Mouse (Mus musculus): Measurements from ENCODE around the gene Apln. TPM values are rescaled to one million over a fixed set of nuclear protein-coding genes. Genes with fewer than 3 reads are reported as not detected.

The Apln gene
- polyA plus RNA-seq, 1 experiment, result not detected

DNA sequence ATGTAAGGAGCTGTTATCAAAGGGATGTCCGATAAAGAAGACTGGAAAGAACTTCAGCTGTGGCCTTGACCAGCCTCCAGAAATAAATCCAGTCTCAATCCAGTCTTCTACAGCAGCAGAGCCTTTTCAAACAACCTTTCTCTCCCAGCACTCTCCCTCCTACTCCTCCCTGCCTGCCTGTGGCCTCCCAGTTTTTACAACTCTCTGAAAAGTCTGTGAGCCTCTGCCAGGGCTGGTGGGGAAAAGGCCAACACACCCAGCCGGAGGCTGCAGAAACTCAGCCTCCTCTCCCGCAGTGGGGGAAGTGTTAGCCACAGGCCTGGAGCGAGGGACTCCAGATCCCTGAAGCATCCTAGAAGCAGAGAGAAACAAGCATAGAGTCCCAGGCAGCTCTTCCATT, 27.8 kb upstream of the Apln start:
- Histone ChIP-seq H3K27ac (ENCODE audit: insufficient read depth, low read depth, low read length) (no peak overlapping the region), H3K4me3 (ENCODE audit: insufficient read depth, low read depth, low read length) (no peak overlapping the region), H3K4me1 (ENCODE audit: control insufficient read depth, insufficient read depth, low read length) (no peaks in the 10 kb centered on the region)
- TF ChIP-seq POLR2A (IDR thresholded peaks at IDR 0.05; ENCODE audit: insufficient read depth, low read depth, low read length), result no peak
- no peak for TF ChIP-seq CTCF (IDR thresholded peaks at IDR 0.05; ENCODE audit: insufficient read depth, low read depth, low read length)
- 67% methylated on average over 4 of the region's 4 CpGs for WGBS

- H3K4me3 ChIP-seq (ENCODE audit: insufficient read depth, low read depth, low read length), result peak overlapping the region; percentile 52
- 29% methylated on average over 31 of the region's 31 CpGs for WGBS
- H3K4me1 ChIP-seq (ENCODE audit: control insufficient read depth, insufficient read depth, low read length), result peaks cover 3% of the 10 kb centered on the region; the same call in 1 of the 2 replicates
- H3K27ac ChIP-seq (ENCODE audit: insufficient read depth, low read depth, low read length), result peak overlapping the region; percentile 21; the same call in 1 of the 2 replicates
- no peak for TF ChIP-seq POLR2A (IDR thresholded peaks at IDR 0.05; ENCODE audit: insufficient read depth, low read depth, low read length)
- no peak for TF ChIP-seq CTCF (IDR thresholded peaks at IDR 0.05; ENCODE audit: insufficient read depth, low read depth, low read length)
These were observed 19.7 kb upstream of the Apln start for GRCm38 (mm10) chrX:48054186-48055015.

- Histone ChIP-seq H3K4me1 (ENCODE audit: control insufficient read depth, insufficient read depth, low read length) (peaks cover 3% of the 10 kb centered on the region; the same call in 1 of the 2 replicates), H3K4me3 (ENCODE audit: insufficient read depth, low read depth, low read length) (peak overlapping the region; percentile 52; the same call in 1 of the 2 replicates), H3K27ac (ENCODE audit: insufficient read depth, low read depth, low read length) (no peak overlapping the region)
- TF ChIP-seq POLR2A (IDR thresholded peaks at IDR 0.05; ENCODE audit: insufficient read depth, low read depth, low read length) (no peak), CTCF (IDR thresholded peaks at IDR 0.05; ENCODE audit: insufficient read depth, low read depth, low read length) (no peak)
- WGBS, result 47% methylated on average over 3 of the region's 3 CpGs
These were observed 19.1 kb upstream of the Apln start for GRCm38 (mm10) chrX:48053743-48054142.

DNA sequence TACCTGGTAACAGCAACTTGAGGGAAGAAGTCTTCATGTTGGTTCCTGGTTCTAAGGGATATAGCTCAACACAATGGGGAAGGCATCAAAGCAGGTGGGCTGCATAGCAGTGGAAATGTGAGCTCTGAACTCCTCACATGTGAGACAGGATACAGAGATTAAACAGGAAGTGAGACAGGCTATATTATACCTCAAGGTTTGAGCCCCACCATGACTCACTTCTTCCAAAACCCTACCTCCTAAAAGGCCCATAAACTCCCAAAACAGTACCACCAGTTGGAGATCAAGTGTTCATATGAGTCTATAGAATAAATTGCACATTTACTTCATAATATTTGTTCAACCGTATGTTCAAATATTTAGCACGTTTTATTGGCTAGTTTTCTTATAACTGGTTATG, 11.7 kb upstream of the Apln start:
- no peak overlapping the region for H3K4me3 ChIP-seq (ENCODE audit: insufficient read depth, low read depth, low read length)
- H3K27ac ChIP-seq (ENCODE audit: insufficient read depth, low read depth, low read length), result no peak overlapping the region
- WGBS, result 88% methylated on average over 2 of the region's 2 CpGs
- no peaks in the 10 kb centered on the region for H3K4me1 ChIP-seq (ENCODE audit: control insufficient read depth, insufficient read depth, low read length)
- TF ChIP-seq POLR2A (IDR thresholded peaks at IDR 0.05; ENCODE audit: insufficient read depth, low read depth, low read length), result no peak
- no peak for TF ChIP-seq CTCF (IDR thresholded peaks at IDR 0.05; ENCODE audit: insufficient read depth, low read depth, low read length)

DNA sequence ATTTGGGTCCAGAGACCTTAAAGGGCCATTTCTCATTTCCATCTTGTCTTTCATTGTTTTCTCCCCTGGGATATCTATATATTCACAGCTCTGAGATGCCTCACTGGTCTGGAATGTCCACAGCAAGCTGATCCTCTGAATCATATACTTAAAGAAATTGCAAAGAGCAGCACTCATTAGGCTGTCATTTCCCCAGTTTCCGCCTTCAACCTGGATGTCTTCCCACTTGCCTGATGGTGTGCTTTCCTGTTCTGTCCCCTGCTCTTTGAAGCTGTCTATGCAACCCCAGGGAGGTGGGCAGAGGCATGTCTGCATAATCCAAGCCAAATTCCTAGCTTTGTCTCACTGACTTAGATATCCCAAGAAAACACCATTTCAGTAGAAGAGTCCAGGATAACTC, 9.6 kb upstream of the Apln start:
- Histone ChIP-seq H3K4me3 (ENCODE audit: insufficient read depth, low read depth, low read length) (no peak overlapping the region), H3K27ac (ENCODE audit: insufficient read depth, low read depth, low read length) (no peak overlapping the region), H3K4me1 (ENCODE audit: control insufficient read depth, insufficient read depth, low read length) (no peaks in the 10 kb centered on the region)
- TF ChIP-seq POLR2A (IDR thresholded peaks at IDR 0.05; ENCODE audit: insufficient read depth, low read depth, low read length) (no peak), CTCF (IDR thresholded peaks at IDR 0.05; ENCODE audit: insufficient read depth, low read depth, low read length) (no peak)
- 91% methylated on average over 1 of the region's 1 CpGs for WGBS

GRCm38 (mm10) chrX:48042748-48043147, 8.1 kb upstream of the Apln start:
- TF ChIP-seq POLR2A (IDR thresholded peaks at IDR 0.05; ENCODE audit: insufficient read depth, low read depth, low read length) (no peak), CTCF (IDR thresholded peaks at IDR 0.05; ENCODE audit: insufficient read depth, low read depth, low read length) (no peak)
- H3K4me1 ChIP-seq (ENCODE audit: control insufficient read depth, insufficient read depth, low read length), result no peaks in the 10 kb centered on the region
- H3K27ac ChIP-seq (ENCODE audit: insufficient read depth, low read depth, low read length), result no peak overlapping the region
- WGBS, result 77% methylated on average over 4 of the region's 4 CpGs
- H3K4me3 ChIP-seq (ENCODE audit: insufficient read depth, low read depth, low read length), result no peak overlapping the region

GRCm38 (mm10) chrX:48040379-48040778, 5.7 kb upstream of the Apln start:
- Histone ChIP-seq H3K4me1 (ENCODE audit: control insufficient read depth, insufficient read depth, low read length) (no peaks in the 10 kb centered on the region), H3K27ac (ENCODE audit: insufficient read depth, low read depth, low read length) (no peak overlapping the region), H3K4me3 (ENCODE audit: insufficient read depth, low read depth, low read length) (no peak overlapping the region)
- 57% methylated on average over 3 of the region's 3 CpGs for WGBS
- TF ChIP-seq CTCF (IDR thresholded peaks at IDR 0.05; ENCODE audit: insufficient read depth, low read depth, low read length) (no peak), POLR2A (IDR thresholded peaks at IDR 0.05; ENCODE audit: insufficient read depth, low read depth, low read length) (no peak)

DNA sequence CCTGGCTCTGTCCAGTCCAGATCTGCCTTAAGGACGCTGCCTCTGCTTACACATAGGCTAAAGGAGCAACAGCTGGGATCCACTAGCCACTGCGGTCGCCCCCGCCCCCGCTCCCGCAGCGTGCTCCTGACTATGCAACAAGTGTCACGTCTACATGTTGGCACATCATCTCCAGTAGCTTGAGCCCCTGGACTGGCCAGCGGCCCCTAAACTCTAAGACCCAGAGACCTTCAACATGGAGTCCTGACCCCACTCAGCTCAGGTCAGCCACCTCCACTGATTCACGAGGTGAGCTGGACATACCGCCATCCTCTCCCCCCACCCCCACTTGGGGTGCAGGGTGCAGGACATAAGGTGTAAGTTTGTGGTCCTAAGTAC, 898 bp downstream of the Apln start:
- WGBS, result 24% methylated on average over 11 of the region's 11 CpGs

GRCm38 (mm10) chrX:48033024-48033423, 1.6 kb downstream of the Apln start:
- H3K27ac ChIP-seq (ENCODE audit: insufficient read depth, low read depth, low read length), result no peak overlapping the region
- TF ChIP-seq CTCF (IDR thresholded peaks at IDR 0.05; ENCODE audit: insufficient read depth, low read depth, low read length) (no peak), POLR2A (IDR thresholded peaks at IDR 0.05; ENCODE audit: insufficient read depth, low read depth, low read length) (no peak)
- WGBS, result 50% methylated on average over 3 of the region's 3 CpGs
- peak overlapping the region; percentile 50 for H3K4me3 ChIP-seq (ENCODE audit: insufficient read depth, low read depth, low read length)
- peaks cover 10% of the 10 kb centered on the region; the same call in 1 of the 2 replicates for H3K4me1 ChIP-seq (ENCODE audit: control insufficient read depth, insufficient read depth, low read length)

More for the DNA sequence above, 898 bp downstream of the Apln start:
- no peak overlapping the region for H3K27ac ChIP-seq (ENCODE audit: insufficient read depth, low read depth, low read length)
- TF ChIP-seq CTCF (IDR thresholded peaks at IDR 0.05; ENCODE audit: insufficient read depth, low read depth, low read length), result no peak
- TF ChIP-seq POLR2A (IDR thresholded peaks at IDR 0.05; ENCODE audit: insufficient read depth, low read depth, low read length), result no peak
- H3K4me1 ChIP-seq (ENCODE audit: control insufficient read depth, insufficient read depth, low read length), result peaks cover 10% of the 10 kb centered on the region; the same call in 1 of the 2 replicates
- H3K4me3 ChIP-seq (ENCODE audit: insufficient read depth, low read depth, low read length), result peak overlapping the region; percentile 50

Data from olfactory bulb, adult 2 months (tissue).